ENCODE assay signal across 15 mouse cellular contexts in the genomic region with DNA sequence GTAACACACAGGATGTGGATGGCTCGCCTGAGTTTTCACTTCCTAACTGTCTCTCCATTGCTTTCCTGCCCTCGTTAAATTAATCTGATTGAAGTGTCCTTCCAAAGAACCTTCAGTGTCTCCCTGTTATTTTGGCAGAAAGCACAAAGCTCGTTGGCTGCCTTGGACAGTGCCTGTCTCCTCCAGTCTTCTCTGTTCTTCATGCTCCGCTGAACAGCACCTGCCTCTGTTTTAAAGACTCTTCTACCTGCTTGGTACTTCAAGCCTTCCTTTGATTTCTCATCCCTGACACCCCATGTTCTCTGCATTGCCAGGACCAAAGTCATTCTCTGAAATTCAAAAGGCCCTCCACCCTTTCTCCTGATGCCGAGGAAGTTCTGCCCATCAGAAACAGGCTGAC. TPM values are rescaled to one million over a fixed set of nuclear protein-coding genes. Genes with fewer than 3 reads are reported as not detected.
"Had no signal": no experiment of that assay in that cellular context is flagged by ENCODE, and none has a peak within 500 bp of the region (broad histone marks: within the 10 kb centered on the region; RNA-seq: fewer than 3 reads in every experiment).

No protein-coding gene starts in this region.

- H3K4me1 ChIP-seq: limb, embryonic 13.5 days; midbrain, embryonic 12.5 days; neural tube, embryonic 15.5 days; stomach, embryonic 15.5 days had no signal

- H3K27me3 ChIP-seq: limb, embryonic 13.5 days; midbrain, embryonic 12.5 days; neural tube, embryonic 15.5 days; stomach, embryonic 15.5 days had no signal

- H3K27ac ChIP-seq: kidney, postnatal 0 days; limb, embryonic 13.5 days; liver, embryonic 14.5 days; midbrain, embryonic 12.5 days; neural tube, embryonic 15.5 days; stomach, embryonic 15.5 days had no signal

- H3K4me2 ChIP-seq: limb, embryonic 13.5 days; midbrain, embryonic 12.5 days; neural tube, embryonic 15.5 days; stomach, embryonic 15.5 days had no signal

- H3K9ac ChIP-seq: limb, embryonic 13.5 days; liver, embryonic 14.5 days; midbrain, embryonic 12.5 days; neural tube, embryonic 15.5 days; stomach, embryonic 15.5 days had no signal

- H3K36me3 ChIP-seq: limb, embryonic 13.5 days; midbrain, embryonic 12.5 days; neural tube, embryonic 15.5 days; stomach, embryonic 15.5 days had no signal

- DNase-seq: kidney, adult 11 months; layer of hippocampus, adult 9-11 months; layer of hippocampus, postnatal 36 days; lung, adult 18-20 months; right cerebral cortex, postnatal 4 days; spleen, adult 18-20 months had no signal

- H3K9me3 ChIP-seq: limb, embryonic 13.5 days; midbrain, embryonic 12.5 days; neural tube, embryonic 15.5 days; stomach, embryonic 15.5 days had no signal

- H3K4me3 ChIP-seq: limb, embryonic 13.5 days; midbrain, embryonic 12.5 days; myocyte; neural tube, embryonic 15.5 days; stomach, embryonic 15.5 days had no signal

RNA-seq across cellular contexts. Expression of a gene that starts 26.5 kb away (rescaled TPM):
- total RNA-seq: megakaryocyte-erythroid progenitor cell, adult 5-6 weeks had no signal
- polyA plus RNA-seq: liver, adult 2 months had no signal
